Mouse (Mus musculus) bone marrow macrophage, adult 2 months (primary cell): ENCODE measurements at regions not wholly inside any gene's neighbourhood (a gene's known extent, or its start where the extent isn't known, plus 50 kb on each side); places are given as distances from the start of the nearest gene placed in this dataset.

Experiments used
- CTCF ChIP-seq: IDR thresholded peaks from 2 replicates; pipeline ENCODE4 v1.5.1; 2012; ENCODE audit warnings: low read depth, mild to moderate bottlenecking, low read length, moderate library complexity
- POLR2A ChIP-seq: IDR thresholded peaks from 2 replicates; pipeline ENCODE4 v1.6.1; 2012; ENCODE audit warnings: mild to moderate bottlenecking, low read depth, low read length, borderline replicate concordance

GRCm38 (mm10) chr2:50949717-50950116 lies 199.2 kb downstream of the Rnd3 start:
- no peak for TF ChIP-seq CTCF
- TF ChIP-seq POLR2A, result no peak
